Mouse (Mus musculus): Measurements from ENCODE around the gene Clrn1.

GRCm38 (mm10) chr3:58887719-58888118 lies 2.6 kb upstream of the Clrn1 start:
- TF ChIP-seq POLR2A (IDR thresholded peaks at IDR 0.05; ENCODE audit: low read depth, low read length) = no peak
- TF ChIP-seq CTCF (conservative IDR thresholded peaks at IDR 0.05 in 1 of 2, IDR thresholded peaks at IDR 0.05 in 1 of 2; ENCODE audit: low read depth in 2 of 2, low read length in 2 of 2) = no peak
- no peak for TF ChIP-seq MYC (IDR thresholded peaks at IDR 0.05; ENCODE audit: low read depth, low read length)
- TF ChIP-seq MAFK (IDR thresholded peaks at IDR 0.05; ENCODE audit: insufficient replicate concordance, low read length) = no peak
- TF ChIP-seq EP300 (IDR thresholded peaks at IDR 0.05; ENCODE audit: low read length) = no peak
- no peak for TF ChIP-seq MAZ (IDR thresholded peaks at IDR 0.05; ENCODE audit: low read depth, low read length)
- TF ChIP-seq JUND (conservative IDR thresholded peaks at IDR 0.05; ENCODE audit: low read depth, low read length) = no peak
- no peak for TF ChIP-seq BHLHE40 (IDR thresholded peaks at IDR 0.05; ENCODE audit: low read depth, low read length)
- TF ChIP-seq ZC3H11A (IDR thresholded peaks at IDR 0.05; ENCODE audit: low read depth, low read length) = no peak
- no peak for TF ChIP-seq MEF2A (IDR thresholded peaks at IDR 0.05; ENCODE audit: borderline replicate concordance, low read depth, low read length)
- TF ChIP-seq E2F4 (IDR thresholded peaks at IDR 0.05; ENCODE audit: insufficient replicate concordance, low read depth, low read length) = no peak
- TF ChIP-seq ETS1 (conservative IDR thresholded peaks at IDR 0.05; ENCODE audit: low read depth, low read length) = no peak
- TF ChIP-seq TBP (conservative IDR thresholded peaks at IDR 0.05; ENCODE audit: low read depth, low read length) = no peak
